Mouse (Mus musculus): ENCODE measurements around the gene Rnf212. TPM values are rescaled to one million over a fixed set of nuclear protein-coding genes. Genes with fewer than 3 reads are reported as not detected.

Rnf212 gene
- total and polyA plus RNA-seq, 3 experiments = not detected

- in situ Hi-C loops (cut with MboI; ENCODE audit: low pct_ligation_motif_present, low pct_unique_long_range_greater_than_20kb, low sequenced_read_pairs) = no loop called here
- H3K9me3 ChIP-seq (replicated peaks; ENCODE audit: low read length) = no peaks in the 10 kb centered on the region
- H3K9ac ChIP-seq (ENCODE audit: insufficient read depth, low read depth) = no peak overlapping the region
- dilution Hi-C loops (cut with MboI; ENCODE audit: extremely low pct_ligation_motif_present, extremely low pct_unique_long_range_greater_than_20kb, low sequenced_read_pairs) = no loop called here
- no peak for TF ChIP-seq USF2 (conservative IDR thresholded peaks at IDR 0.05; ENCODE audit: low read depth, low read length)
- no peak for TF ChIP-seq GABPA (IDR thresholded peaks at IDR 0.05; ENCODE audit: insufficient replicate concordance, low read depth, low read length)
- TF ChIP-seq EP300 (IDR thresholded peaks at IDR 0.05; ENCODE audit: low read length) = no peak
- no peak for TF ChIP-seq POLR2A (IDR thresholded peaks at IDR 0.05; ENCODE audit: low read depth, low read length)
- TF ChIP-seq NRF1 (IDR thresholded peaks at IDR 0.05; ENCODE audit: low read depth, low read length) = no peak
- no peak for TF ChIP-seq MAZ (IDR thresholded peaks at IDR 0.05; ENCODE audit: low read depth, low read length)
- TF ChIP-seq PAX5 (IDR thresholded peaks at IDR 0.05; ENCODE audit: low read length) = no peak
- TF ChIP-seq HCFC1 (IDR thresholded peaks at IDR 0.05; ENCODE audit: low read depth, low read length) = no peak
- TF ChIP-seq MEF2A (IDR thresholded peaks at IDR 0.05; ENCODE audit: borderline replicate concordance, low read depth, low read length) = no peak
- no peak for TF ChIP-seq SIN3A (IDR thresholded peaks at IDR 0.05; ENCODE audit: low read length)
- no peak for TF ChIP-seq ZKSCAN1 (IDR thresholded peaks at IDR 0.05; ENCODE audit: borderline replicate concordance, low read depth, low read length)
- no peak overlapping the region for H3K4me3 ChIP-seq (replicated peaks in 1 of 3; ENCODE audit: low read depth in 2 of 3, low read length in 2 of 3, poor library complexity in 1 of 3)
- H3K4me1 ChIP-seq (ENCODE audit: control insufficient read depth in 1 of 2, insufficient read depth in 2 of 2) = peaks cover 0 to 14% of the 10 kb centered on the region in 2 experiments; a peak in 2 of 4 replicates
- peaks cover 4% of the 10 kb centered on the region for H3K27me3 ChIP-seq (replicated peaks)
- no peaks in the 10 kb centered on the region for H3K79me2 ChIP-seq (replicated peaks; ENCODE audit: control insufficient read depth, extremely low read depth, insufficient read depth, poor library complexity, severe bottlenecking)
- DNase-seq (ENCODE audit: extremely low read depth) = no peak
- H3K27ac ChIP-seq (ENCODE audit: insufficient read depth, low read depth) = no peak overlapping the region
- H3K4me2 ChIP-seq (ENCODE audit: insufficient read depth, low read depth, poor library complexity, severe bottlenecking) = no peak overlapping the region
- no peaks in the 10 kb centered on the region for H3K36me3 ChIP-seq (replicated peaks in 1 of 2; ENCODE audit: control insufficient read depth in 1 of 2, insufficient read depth in 1 of 2, low read length in 1 of 2)
Observed at GRCm38 (mm10) chr5:108727425-108727824, 47.4 kb downstream of the Rnf212 start.

- H3K4me3 ChIP-seq (replicated peaks in 1 of 3; ENCODE audit: low read depth in 2 of 3, low read length in 2 of 3, poor library complexity in 1 of 3) = no peak overlapping the region
- peak; percentile 50 for DNase-seq (ENCODE audit: extremely low read depth)
- H3K4me1 ChIP-seq (ENCODE audit: control insufficient read depth in 1 of 2, insufficient read depth in 2 of 2) = peaks cover 0 to 11% of the 10 kb centered on the region in 2 experiments; a peak in 2 of 4 replicates
- H3K4me2 ChIP-seq (ENCODE audit: insufficient read depth, low read depth, poor library complexity, severe bottlenecking) = no peak overlapping the region
- peak; percentile 73 for TF ChIP-seq RAD21 (IDR thresholded peaks at IDR 0.05; ENCODE audit: low read depth, low read length)
- no peak for TF ChIP-seq KAT2A (IDR thresholded peaks at IDR 0.05; ENCODE audit: insufficient replicate concordance, low read length)
- TF ChIP-seq SMC3 (IDR thresholded peaks at IDR 0.05; ENCODE audit: low read depth, low read length) = peak; percentile 54
- TF ChIP-seq MAZ (IDR thresholded peaks at IDR 0.05; ENCODE audit: low read depth, low read length) = no peak
- TF ChIP-seq IRF4 (IDR thresholded peaks at IDR 0.05; ENCODE audit: low read depth, low read length) = no peak
- no peak for TF ChIP-seq TCF12 (IDR thresholded peaks at IDR 0.05; ENCODE audit: low read depth, low read length)
- no peak for TF ChIP-seq ZKSCAN1 (IDR thresholded peaks at IDR 0.05; ENCODE audit: borderline replicate concordance, low read depth, low read length)
- TF ChIP-seq CHD1 (IDR thresholded peaks at IDR 0.05; ENCODE audit: low read depth, low read length) = no peak
- peak; percentile 65 to 82 for TF ChIP-seq CTCF (conservative IDR thresholded peaks at IDR 0.05 in 1 of 2, IDR thresholded peaks at IDR 0.05 in 1 of 2; ENCODE audit: low read depth in 2 of 2, low read length in 2 of 2)
- no peak for TF ChIP-seq UBTF (IDR thresholded peaks at IDR 0.05; ENCODE audit: low read depth, low read length)
- H3K79me2 ChIP-seq (replicated peaks; ENCODE audit: control insufficient read depth, extremely low read depth, insufficient read depth, poor library complexity, severe bottlenecking) = no peaks in the 10 kb centered on the region
- H3K36me3 ChIP-seq (replicated peaks in 1 of 2; ENCODE audit: control insufficient read depth in 1 of 2, insufficient read depth in 1 of 2, low read length in 1 of 2) = no peaks in the 10 kb centered on the region
- no peaks in the 10 kb centered on the region for H3K9me3 ChIP-seq (replicated peaks; ENCODE audit: low read length)
- no peak overlapping the region for H3K27ac ChIP-seq (ENCODE audit: insufficient read depth, low read depth)
- H3K27me3 ChIP-seq (replicated peaks) = peaks cover 4% of the 10 kb centered on the region
- dilution Hi-C loops (cut with MboI; ENCODE audit: extremely low pct_ligation_motif_present, extremely low pct_unique_long_range_greater_than_20kb, low sequenced_read_pairs) = no loop called here
- H3K9ac ChIP-seq (ENCODE audit: insufficient read depth, low read depth) = no peak overlapping the region
- in situ Hi-C loops (cut with MboI; ENCODE audit: low pct_ligation_motif_present, low pct_unique_long_range_greater_than_20kb, low sequenced_read_pairs) = no loop called here
Observed at GRCm38 (mm10) chr5:108726557-108727248, 48.1 kb downstream of the Rnf212 start.

Data from CH12.LX (cell line).